Mouse (Mus musculus): ENCODE measurements around the gene Serpinf1.

GRCm38 (mm10) chr11:75415994-75416393, 6.5 kb downstream of the Serpinf1 start:
- no peak for TF ChIP-seq CTCF (IDR thresholded peaks at IDR 0.05; ENCODE audit: low read depth)
- no peak for TF ChIP-seq EP300 (optimal IDR thresholded peaks at IDR 0.05)
